Mouse (Mus musculus): ENCODE measurements at regions not wholly inside any gene's neighbourhood (a gene's known extent, or its start where the extent isn't known, plus 50 kb on each side); places are given as distances from the start of the nearest gene placed in this dataset.
"Not testable (repeated sequence)": the region's sequence is repeated elsewhere in the genome, so short reads cannot be mapped to it uniquely, and the experiment has no call there.

- no peak for DNase-seq (ENCODE audit: low read depth, low spot score)
These were observed 448.1 kb upstream of the Smim15 start for GRCm38 (mm10) chr13:107596183-107596582.

DNA sequence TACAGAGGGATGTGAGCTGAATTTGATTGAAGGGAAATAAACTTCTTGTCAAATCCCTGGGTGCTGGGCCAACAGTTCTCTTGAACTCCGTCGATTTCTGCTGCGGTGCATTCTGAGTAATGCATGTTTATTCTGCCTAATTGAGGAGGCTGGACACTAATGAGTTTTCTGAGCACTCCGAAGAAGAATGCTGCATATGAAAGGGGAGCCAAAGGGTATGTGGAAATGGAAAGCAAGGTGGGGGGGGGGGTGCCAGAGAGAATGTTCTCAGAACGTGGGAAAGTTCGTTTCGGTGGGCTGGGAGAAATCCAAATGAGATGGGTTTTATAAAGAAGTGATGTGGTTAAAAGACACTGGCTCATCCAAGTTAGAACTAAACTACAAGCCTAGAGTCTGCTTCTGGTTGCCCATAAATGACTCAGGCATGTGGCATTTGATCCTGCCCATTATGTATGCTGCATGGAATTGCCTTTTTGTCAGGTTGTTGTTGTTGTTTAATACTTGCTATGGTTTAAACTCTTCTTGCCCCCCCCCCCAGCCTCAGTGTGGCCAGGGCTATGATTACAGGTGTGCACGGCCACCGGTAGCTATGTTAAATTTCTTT lies 455.7 kb upstream of the Smim15 start:
- no peak for DNase-seq (ENCODE audit: low read depth, low spot score)

- no peak for DNase-seq (ENCODE audit: low read depth, low spot score)
These were observed 456.6 kb upstream of the Smim15 start for GRCm38 (mm10) chr13:107587678-107588077.

DNA sequence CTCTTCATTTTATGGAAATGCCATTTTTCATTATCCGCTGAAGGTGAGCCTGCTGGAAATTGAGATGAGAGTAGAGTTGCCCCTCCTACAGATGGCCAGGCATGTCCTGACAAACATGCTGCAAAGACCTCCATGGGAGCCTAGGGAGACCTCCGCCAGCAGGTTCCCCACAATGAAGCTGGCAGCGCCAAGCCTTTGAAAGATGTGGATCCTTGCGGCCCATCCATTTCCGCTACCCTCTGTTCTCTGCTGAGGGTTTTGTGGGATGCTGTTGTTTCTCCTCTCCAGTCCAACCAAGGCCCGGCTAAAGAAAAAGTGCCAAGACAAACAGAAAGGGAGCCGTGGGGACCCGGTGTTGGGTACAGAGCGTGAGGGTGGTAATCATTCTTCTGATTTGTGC lies 458.3 kb upstream of the Smim15 start:
- no peak for DNase-seq (ENCODE audit: low read depth, low spot score)

DNA sequence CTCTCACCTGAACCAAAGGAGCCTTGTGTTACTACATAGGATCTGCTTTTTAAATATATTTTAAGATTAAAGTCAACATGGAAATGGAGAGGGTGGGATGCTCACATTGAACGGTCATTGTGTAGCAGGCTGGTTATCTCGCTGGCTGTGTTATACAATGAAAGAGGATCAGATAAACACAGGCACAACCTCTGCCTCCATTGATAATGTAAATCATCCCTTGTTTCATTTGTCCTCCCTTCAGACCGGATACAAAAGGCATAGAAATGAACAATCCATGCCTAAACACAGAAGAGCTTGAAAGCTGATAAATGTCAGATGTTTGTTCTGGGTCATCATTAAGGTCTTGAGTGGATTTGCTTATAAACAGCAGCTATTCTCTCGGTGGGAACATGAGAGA lies 458.9 kb upstream of the Smim15 start:
- no peak for DNase-seq (ENCODE audit: low read depth, low spot score)

DNA sequence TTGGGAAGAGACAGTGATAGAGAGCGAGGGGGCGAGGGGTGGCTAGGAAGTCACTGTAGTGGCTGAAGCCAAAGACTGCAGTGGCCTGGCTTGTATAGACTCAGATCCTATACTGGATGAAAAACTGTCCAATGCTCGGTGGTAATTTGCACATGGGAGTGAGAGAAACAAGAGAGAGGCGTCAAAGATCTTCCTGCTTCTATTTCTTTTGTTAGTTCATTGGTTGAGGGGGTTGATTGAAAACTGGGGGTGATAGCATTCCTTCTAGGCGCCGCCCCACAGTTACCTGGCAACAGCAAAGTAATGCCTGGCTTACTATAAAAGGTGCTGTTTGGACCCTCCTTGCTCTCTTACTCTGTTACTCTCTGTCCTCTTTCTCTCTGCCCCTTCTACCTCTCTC lies 465.3 kb upstream of the Smim15 start:
- peak; percentile 41 for DNase-seq (ENCODE audit: low read depth, low spot score)

DNA sequence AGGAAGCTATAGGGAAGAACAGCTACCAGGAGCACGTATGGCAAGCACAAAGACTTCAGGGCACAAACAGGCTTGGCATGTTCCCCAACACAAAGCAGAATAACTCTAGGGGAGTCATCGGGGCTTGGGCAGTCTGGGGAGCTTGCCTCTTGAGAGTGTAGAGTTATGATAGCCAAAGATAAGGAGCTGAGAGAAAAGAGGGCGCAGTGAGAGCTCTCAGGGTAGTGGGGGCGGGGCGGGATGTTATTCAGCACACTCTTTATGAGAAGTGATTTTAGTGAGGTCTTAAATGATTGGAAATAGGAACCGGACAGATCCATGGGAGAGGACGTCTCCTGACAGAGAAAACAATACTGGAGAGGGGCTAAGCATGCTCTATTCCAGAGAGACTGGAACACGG lies 466.4 kb upstream of the Smim15 start:
- DNase-seq (ENCODE audit: low read depth, low spot score) = no peak

DNA sequence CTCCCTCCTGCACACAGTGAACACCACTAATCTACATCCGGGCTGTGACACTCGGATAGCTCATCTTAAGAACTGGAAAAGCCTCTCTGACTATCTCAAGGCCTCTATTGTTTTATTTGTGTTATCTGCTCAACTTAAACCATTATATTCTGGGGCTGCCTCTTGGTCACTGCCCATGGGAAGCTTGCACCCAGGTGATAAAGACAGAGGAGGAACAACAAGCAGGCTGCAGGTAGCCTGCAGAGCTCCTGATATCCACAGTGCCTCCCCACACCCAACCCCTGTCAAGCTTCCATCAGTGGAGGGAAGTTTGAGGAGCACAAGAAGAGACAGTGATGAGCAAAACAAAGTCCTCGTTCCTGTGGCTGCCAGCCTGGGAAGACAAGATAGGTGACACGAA lies 467.0 kb upstream of the Smim15 start:
- DNase-seq (ENCODE audit: low read depth, low spot score) = no peak

- DNase-seq (ENCODE audit: low read depth, low spot score) = no peak
These were observed 467.5 kb upstream of the Smim15 start for GRCm38 (mm10) chr13:107576701-107577100.

DNA sequence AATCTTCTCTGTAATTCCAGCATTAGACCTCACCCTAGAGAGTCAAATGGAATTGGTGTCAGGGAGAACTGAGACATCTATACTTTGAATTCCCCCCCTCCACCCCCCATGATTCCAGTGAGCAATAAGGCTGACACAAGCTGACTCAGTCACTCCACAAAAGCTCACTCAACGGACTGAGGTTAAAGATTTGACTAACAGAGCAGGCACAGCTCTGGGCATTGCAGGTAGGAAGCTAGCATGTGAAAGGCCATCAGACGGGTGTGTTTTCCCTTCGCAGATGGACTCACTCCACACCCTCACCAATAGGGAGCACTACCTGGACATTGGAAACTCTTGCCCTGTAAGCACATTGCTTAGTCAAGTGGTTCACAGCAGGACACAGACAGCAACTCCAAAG lies 469.2 kb upstream of the Smim15 start:
- no peak for DNase-seq (ENCODE audit: low read depth, low spot score)

GRCm38 (mm10) chr13:107573499-107574355 lies 470.5 kb upstream of the Smim15 start:
- no peak for DNase-seq (ENCODE audit: low read depth, low spot score)

GRCm38 (mm10) chr13:107571539-107571938 lies 472.7 kb upstream of the Smim15 start:
- DNase-seq (ENCODE audit: low read depth, low spot score) = no peak

- DNase-seq (ENCODE audit: low read depth, low spot score) = no peak
These were observed 474.8 kb upstream of the Smim15 start for GRCm38 (mm10) chr13:107569477-107569876.

DNA sequence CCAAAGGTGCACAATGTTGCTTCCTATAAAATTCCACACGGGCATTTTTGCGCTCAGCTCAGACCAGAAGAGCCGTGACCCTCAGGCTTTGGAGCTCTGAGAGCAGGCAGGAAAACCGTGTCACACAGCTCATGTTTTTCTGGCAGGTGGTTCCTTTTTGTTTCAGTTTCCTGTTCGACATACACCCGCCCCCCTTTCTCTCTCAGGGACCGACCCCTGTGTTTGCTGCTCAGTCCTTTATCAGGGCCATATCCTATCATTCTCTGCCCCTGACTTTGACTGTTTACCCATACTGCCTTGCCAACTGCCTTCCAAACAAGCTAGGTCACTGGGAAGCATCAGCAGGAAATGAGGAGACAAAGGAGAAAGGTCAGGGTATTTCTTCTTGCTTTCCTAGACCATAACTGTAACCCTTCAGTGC lies 475.5 kb upstream of the Smim15 start:
- DNase-seq (ENCODE audit: low read depth, low spot score) = no peak

GRCm38 (mm10) chr13:107562463-107562862 lies 481.8 kb upstream of the Smim15 start:
- DNase-seq (ENCODE audit: low read depth, low spot score) = no peak

- no peak for DNase-seq (ENCODE audit: low read depth, low spot score)
These were observed 482.7 kb upstream of the Smim15 start for GRCm38 (mm10) chr13:107561529-107561928.

DNA sequence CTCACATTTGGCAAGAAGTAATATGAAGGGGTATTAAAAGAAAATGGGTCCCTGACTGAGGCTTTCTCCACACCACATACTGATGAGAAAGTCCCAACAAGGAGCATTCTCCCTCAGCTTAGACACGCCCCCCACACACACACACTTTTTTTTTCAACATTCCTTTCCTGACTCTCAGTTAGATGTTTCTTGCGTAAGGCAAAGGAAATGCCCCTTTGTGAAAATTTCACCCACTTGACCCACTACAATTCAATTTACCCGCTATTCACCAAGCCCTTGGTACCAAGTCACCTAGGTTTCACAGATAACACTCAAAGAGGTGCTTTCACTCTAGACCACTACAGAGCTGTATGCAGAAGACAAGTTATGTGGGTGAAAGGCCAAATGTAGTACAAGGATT lies 488.3 kb upstream of the Smim15 start:
- no peak for DNase-seq (ENCODE audit: low read depth, low spot score)

DNA sequence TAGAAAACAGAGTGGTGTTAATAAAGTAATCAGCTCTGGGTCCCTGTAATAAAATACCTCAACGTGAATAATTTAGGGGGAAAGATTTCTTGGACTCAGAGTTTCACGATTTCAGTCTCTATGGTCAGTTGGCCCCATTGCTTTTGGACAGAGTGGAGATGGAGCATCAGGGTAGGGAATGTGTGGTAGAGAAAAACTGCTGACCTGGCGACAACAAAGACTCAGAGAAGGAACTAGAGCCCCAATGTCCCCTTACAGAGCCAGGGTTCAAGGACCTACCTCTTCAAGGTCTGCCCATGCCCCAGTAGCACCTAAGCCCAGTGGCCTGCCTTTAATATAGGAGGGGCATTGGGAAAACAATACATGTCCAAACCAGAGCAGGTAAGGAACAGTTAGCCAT lies 490.2 kb upstream of the Smim15 start:
- DNase-seq (ENCODE audit: low read depth, low spot score) = no peak

- DNase-seq (ENCODE audit: low read depth, low spot score) = peak; percentile 68
These were observed 492.1 kb upstream of the Smim15 start for GRCm38 (mm10) chr13:107552165-107552564.

GRCm38 (mm10) chr13:107549995-107550394 lies 494.3 kb upstream of the Smim15 start:
- not testable (repeated sequence) for DNase-seq (ENCODE audit: low read depth, low spot score)

GRCm38 (mm10) chr13:107547073-107547472 lies 497.2 kb upstream of the Smim15 start:
- DNase-seq (ENCODE audit: low read depth, low spot score) = no peak

DNA sequence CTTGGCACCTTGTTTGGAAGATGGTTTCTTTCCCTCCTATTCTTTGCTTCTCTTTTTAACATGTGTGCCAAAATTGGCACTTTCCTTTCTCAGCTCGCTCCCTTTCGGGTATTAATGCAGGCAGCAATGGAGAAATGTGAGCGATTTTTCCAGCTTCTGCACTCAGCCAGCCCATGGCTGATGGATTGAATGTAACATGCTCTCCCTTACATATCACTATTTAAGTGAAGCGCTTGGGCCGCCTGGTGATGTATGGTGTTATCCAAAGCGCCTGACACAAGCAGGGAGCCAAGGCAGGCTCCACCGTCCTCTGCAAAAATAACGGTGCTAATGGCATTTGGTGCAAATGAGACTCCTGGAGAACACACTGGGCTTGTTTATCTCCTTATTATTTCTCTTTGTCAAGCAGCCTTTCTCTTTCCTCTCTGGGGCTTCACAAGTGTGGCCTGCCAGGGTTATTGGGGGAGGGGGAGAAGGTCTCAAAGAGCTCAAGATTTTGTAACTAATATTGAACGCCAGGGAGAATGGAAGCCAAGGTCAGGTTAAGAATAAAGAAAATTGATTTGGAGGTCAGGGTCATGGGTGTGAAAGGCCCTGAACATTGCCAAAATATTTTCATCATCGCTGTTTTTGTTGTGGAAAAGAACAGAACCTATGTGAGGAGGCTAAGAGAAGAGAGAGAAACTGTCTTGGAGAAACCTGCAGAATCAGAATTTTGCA lies 497.9 kb upstream of the Smim15 start:
- DNase-seq (ENCODE audit: low read depth, low spot score) = no peak

GRCm38 (mm10) chr13:107541635-107541955 lies 502.7 kb upstream of the Smim15 start:
- peak; percentile 47 for DNase-seq (ENCODE audit: low read depth, low spot score)
